Mouse (Mus musculus): Measurements from ENCODE around the gene Dbil5. TPM values are rescaled to one million over a fixed set of nuclear protein-coding genes. Genes with fewer than 3 reads are reported as not detected.

The Dbil5 gene
- polyA plus RNA-seq, 1 experiment from 2014 or later, result not detected

DNA sequence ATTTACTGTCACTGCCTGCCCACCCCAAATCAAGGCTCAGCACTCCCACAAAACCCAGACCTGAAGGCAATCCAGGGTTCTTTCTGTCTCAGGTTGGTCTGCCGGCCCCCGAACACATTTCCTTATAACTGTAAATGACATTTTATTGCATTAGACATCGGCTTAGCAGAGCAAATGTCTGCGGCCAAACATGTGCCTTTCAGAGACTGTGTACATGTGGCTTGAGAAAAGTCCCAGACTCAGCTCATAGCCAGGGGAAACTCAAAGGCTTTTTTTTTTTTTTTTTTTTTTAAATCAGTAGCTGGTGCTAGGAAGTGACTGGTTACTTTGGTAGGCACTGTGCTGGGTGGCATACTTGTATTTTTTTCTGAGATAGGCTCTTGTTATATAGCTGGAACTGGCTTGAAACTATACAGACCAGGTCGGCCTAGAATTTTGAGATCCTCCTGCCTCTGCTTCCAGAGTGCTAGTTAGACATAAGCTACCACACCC is 1.3 kb upstream of the Dbil5 start:
- no peak overlapping the region for H3K4me3 ChIP-seq (ENCODE audit: low read depth, low read length)
- WGBS, result 95% methylated on average over 5 of the region's 5 CpGs
- H3K36me3 ChIP-seq (ENCODE audit: control insufficient read depth, insufficient read depth, low read length), result peaks cover 15% of the 10 kb centered on the region
- no peaks in the 10 kb centered on the region for H3K9me3 ChIP-seq (ENCODE audit: control insufficient read depth, low read length)
- no peak overlapping the region for H3K9ac ChIP-seq (replicated peaks; ENCODE audit: low read depth, low read length)
- H3K4me1 ChIP-seq (ENCODE audit: control insufficient read depth, insufficient read depth, low read length), result peaks cover 8% of the 10 kb centered on the region; the same call in 1 of the 2 replicates
- no peak overlapping the region for H3K27ac ChIP-seq (ENCODE audit: low read depth, low read length)
- H3K4me2 ChIP-seq (ENCODE audit: low read depth, low read length), result peak overlapping the region; percentile 85; the same call in 1 of the 2 replicates
- no peaks in the 10 kb centered on the region for H3K27me3 ChIP-seq (ENCODE audit: control insufficient read depth, insufficient read depth, low read length)
- no peak for ATAC-seq (ENCODE audit: low read depth)

DNA sequence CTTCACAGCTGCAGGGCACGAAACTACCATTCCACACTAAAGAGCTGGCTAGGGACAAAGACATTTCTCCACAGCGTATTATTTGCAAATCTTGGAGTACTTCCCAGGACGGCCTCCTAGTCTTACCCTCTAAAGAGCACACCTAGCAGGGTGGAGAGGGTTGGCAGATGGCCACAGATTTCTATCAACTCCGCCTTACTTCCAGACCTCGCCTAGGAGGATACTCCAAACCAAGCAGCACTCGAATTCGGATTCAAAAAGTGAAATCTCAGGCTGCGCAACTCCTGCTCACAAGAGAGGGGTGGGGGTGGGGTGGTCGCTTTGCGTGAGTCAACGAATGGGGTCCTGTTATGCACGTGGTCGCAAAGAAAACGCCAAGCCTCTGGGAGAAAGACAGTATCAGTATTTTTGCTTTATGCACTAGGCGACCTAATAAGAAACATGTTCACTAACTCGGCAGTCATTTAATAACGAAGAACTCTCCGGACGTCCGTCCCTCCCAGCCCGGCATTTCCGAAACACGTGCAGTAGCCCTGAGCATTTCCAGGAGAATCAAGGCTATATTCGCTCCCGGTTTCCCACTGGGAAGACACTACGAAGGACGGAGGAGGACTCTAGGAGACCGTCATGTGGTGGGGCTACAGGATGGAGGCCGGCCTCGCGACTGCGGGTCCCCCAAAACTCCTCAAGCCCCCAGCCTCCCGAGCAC is 573 bp upstream of the Dbil5 start:
- peak overlapping the region; percentile 82 for H3K9ac ChIP-seq (replicated peaks; ENCODE audit: low read depth, low read length)
- H3K27ac ChIP-seq (ENCODE audit: low read depth, low read length), result peak overlapping the region; percentile 92
- peaks cover 8% of the 10 kb centered on the region; the same call in 1 of the 2 replicates for H3K4me1 ChIP-seq (ENCODE audit: control insufficient read depth, insufficient read depth, low read length)
- no peaks in the 10 kb centered on the region for H3K9me3 ChIP-seq (ENCODE audit: control insufficient read depth, low read length)
- ATAC-seq (ENCODE audit: low read depth), result peak; percentile 62
- H3K4me3 ChIP-seq (ENCODE audit: low read depth, low read length), result peak overlapping the region; percentile 80
- WGBS, result 3% methylated on average over 33 of the region's 33 CpGs
- H3K27me3 ChIP-seq (ENCODE audit: control insufficient read depth, insufficient read depth, low read length), result no peaks in the 10 kb centered on the region
- peak overlapping the region; percentile 85 for H3K4me2 ChIP-seq (ENCODE audit: low read depth, low read length)
- H3K36me3 ChIP-seq (ENCODE audit: control insufficient read depth, insufficient read depth, low read length), result peaks cover 23% of the 10 kb centered on the region

DNA sequence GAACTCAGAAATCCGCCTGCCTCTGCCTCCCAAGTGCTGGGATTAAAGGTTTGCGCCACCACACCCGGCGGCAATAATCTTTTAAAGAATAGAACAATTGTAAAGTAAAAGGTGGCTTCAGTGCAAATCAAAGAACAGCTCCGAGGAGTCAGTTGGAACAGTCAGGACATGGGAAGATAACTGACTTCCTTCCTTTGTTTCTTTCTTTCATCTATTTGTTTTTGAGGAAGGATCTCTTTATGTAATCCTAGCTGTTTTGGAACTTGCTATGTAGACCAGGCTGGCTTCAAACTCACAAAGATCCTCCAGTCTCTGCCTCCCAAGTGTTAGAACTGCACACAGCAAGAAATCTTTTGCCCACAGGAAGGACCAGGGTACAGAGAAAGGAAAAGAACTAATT is 7.2 kb downstream of the Dbil5 start:
- Histone ChIP-seq H3K9ac (replicated peaks; ENCODE audit: low read depth, low read length) (no peak overlapping the region), H3K36me3 (ENCODE audit: control insufficient read depth, insufficient read depth, low read length) (peaks cover 32% of the 10 kb centered on the region; the same call in 1 of the 2 replicates), H3K27me3 (ENCODE audit: control insufficient read depth, insufficient read depth, low read length) (no peaks in the 10 kb centered on the region), H3K9me3 (ENCODE audit: control insufficient read depth, low read length) (no peaks in the 10 kb centered on the region), H3K4me3 (ENCODE audit: low read depth, low read length) (no peak overlapping the region), H3K4me2 (ENCODE audit: low read depth, low read length) (no peak overlapping the region), H3K4me1 (ENCODE audit: control insufficient read depth, insufficient read depth, low read length) (no peaks in the 10 kb centered on the region), H3K27ac (ENCODE audit: low read depth, low read length) (no peak overlapping the region)
- WGBS, result 95% methylated on average over 5 of the region's 5 CpGs
- ATAC-seq (ENCODE audit: low read depth), result no peak

DNA sequence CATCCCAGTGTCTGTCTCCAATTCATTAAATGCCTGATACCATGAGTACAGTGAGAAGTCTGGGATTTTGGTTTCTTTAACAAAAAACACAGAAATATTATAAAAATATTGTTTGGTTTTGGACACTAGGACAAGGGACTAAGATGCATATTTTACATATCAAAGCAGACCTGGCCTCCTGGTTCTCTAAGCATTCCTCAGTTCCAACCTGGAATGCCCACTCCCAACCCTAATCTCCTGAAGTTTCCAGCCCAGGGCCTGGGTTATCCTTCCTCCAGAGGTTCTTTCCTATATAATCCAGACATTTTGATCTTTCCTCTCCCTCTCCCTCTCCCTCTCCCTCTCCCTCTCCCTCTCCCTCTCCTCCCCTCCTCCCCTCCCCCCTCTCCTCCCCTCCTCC is 7.6 kb downstream of the Dbil5 start:
- Histone ChIP-seq H3K36me3 (ENCODE audit: control insufficient read depth, insufficient read depth, low read length) (peaks cover 32% of the 10 kb centered on the region; the same call in 1 of the 2 replicates), H3K4me1 (ENCODE audit: control insufficient read depth, insufficient read depth, low read length) (no peaks in the 10 kb centered on the region), H3K4me3 (ENCODE audit: low read depth, low read length) (no peak overlapping the region), H3K27ac (ENCODE audit: low read depth, low read length) (no peak overlapping the region), H3K9me3 (ENCODE audit: control insufficient read depth, low read length) (no peaks in the 10 kb centered on the region), H3K9ac (replicated peaks; ENCODE audit: low read depth, low read length) (no peak overlapping the region), H3K4me2 (ENCODE audit: low read depth, low read length) (no peak overlapping the region), H3K27me3 (ENCODE audit: control insufficient read depth, insufficient read depth, low read length) (no peaks in the 10 kb centered on the region)
- ATAC-seq (ENCODE audit: low read depth), result no peak

DNA sequence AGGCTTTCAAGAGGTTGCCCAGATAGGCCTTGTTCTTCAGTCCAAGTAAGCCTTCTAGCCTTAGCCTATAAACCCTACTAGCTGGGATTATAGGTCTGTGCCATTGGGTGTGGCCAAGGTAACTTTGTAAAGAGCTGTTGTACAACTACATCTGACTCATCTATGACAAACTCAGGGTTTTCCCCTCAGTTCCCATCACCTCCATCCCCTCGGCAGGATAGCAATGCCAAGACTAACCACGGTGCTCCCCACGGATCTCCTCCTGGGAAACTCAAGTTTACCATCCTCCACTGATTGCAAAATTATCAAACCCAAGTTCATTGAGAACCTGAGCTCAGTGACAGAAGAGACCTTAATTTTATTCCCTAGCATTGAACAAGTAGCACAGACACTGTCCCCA is 18.7 kb downstream of the Dbil5 start:
- Histone ChIP-seq H3K9me3 (ENCODE audit: control insufficient read depth, low read length) (no peaks in the 10 kb centered on the region), H3K4me1 (ENCODE audit: control insufficient read depth, insufficient read depth, low read length) (no peaks in the 10 kb centered on the region), H3K4me3 (ENCODE audit: low read depth, low read length) (no peak overlapping the region), H3K27ac (ENCODE audit: low read depth, low read length) (no peak overlapping the region), H3K4me2 (ENCODE audit: low read depth, low read length) (no peak overlapping the region), H3K9ac (replicated peaks; ENCODE audit: low read depth, low read length) (no peak overlapping the region), H3K36me3 (ENCODE audit: control insufficient read depth, insufficient read depth, low read length) (peaks cover 49% of the 10 kb centered on the region), H3K27me3 (ENCODE audit: control insufficient read depth, insufficient read depth, low read length) (no peaks in the 10 kb centered on the region)
- 95% methylated on average over 3 of the region's 3 CpGs for WGBS
- ATAC-seq (ENCODE audit: low read depth), result no peak

DNA sequence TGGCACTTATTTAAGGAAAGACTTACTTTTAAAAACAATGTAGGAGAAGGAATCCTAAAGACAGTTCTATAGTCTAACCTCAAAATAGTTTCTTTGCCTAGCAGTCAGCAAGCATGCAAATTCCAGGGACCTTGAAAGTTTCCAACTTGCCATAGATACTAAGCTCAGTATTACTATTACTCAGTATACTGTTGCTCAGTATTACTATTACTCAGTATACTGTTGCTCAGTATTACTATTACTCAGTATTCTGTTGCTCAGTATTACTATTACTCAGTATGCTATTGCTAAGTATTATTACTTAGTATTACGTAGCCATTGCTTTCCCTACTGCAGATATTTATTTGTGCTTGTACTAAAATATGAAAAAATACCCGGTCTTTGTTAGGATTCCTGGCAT is 22.3 kb downstream of the Dbil5 start:
- Histone ChIP-seq H3K4me1 (ENCODE audit: control insufficient read depth, insufficient read depth, low read length) (peaks cover 10% of the 10 kb centered on the region), H3K27me3 (ENCODE audit: control insufficient read depth, insufficient read depth, low read length) (no peaks in the 10 kb centered on the region), H3K36me3 (ENCODE audit: control insufficient read depth, insufficient read depth, low read length) (peaks cover 24% of the 10 kb centered on the region), H3K9ac (replicated peaks; ENCODE audit: low read depth, low read length) (no peak overlapping the region), H3K9me3 (ENCODE audit: control insufficient read depth, low read length) (no peaks in the 10 kb centered on the region), H3K27ac (ENCODE audit: low read depth, low read length) (no peak overlapping the region), H3K4me3 (ENCODE audit: low read depth, low read length) (no peak overlapping the region), H3K4me2 (ENCODE audit: low read depth, low read length) (no peak overlapping the region)
- ATAC-seq (ENCODE audit: low read depth), result no peak
- 98% methylated on average over 2 of the region's 2 CpGs for WGBS

DNA sequence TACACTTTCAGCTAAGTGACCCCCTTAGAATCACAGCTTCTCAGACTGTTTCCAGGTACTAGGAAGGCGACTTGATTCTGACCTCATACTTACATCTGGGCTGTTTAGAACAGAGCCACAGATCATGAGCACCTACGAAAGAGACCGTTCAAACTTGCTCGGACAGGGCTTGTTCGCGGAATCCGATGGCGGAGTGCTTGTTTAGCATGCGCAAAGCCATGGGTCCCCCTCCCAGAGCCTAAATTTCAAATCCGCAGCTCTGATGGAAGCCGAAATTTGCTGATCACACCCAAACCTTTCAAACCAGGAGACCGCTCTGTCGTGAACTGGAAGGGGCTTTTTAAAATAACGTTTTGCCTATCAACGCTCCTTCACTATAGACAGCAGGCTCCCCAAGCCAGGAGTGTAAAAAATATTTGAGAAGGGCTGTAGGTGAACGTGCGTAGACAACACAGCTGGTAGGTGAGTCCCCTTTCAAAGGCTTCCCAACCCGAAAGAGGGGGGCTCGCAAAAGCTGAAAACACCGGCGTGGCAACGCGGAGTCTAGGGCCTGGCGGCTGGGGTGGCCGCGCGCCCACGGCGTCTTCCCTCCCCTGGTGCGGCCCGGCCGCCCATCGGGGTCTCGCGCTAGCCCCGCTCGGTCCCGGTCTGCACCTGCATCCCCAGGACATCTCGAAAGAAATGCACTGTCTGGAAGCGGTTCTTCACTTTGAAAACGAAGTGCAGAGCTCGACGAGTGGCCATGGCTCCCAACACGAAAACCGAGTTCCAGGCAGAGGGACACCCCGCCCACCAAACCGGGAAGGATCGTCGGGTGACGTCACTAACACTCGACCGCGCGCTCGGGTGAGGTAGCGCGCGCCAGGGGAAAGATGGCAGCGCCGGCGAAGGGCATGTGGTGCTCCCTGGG is 25.7 kb downstream of the Dbil5 start, which contains the start of the genes Mrm3 and Glod4:
Mrm3 (plus strand) TSS at position 815 of the 910 bp plus-strand sequence.
Glod4 (minus strand) TSS at position 825 of the 910 bp plus-strand sequence.
- WGBS, result under 1% methylated on average over 61 of the region's 61 CpGs
- peak within 1 kb of the TSS; percentile 81 for H3K9ac ChIP-seq (replicated peaks; ENCODE audit: low read depth, low read length)
- ATAC-seq (ENCODE audit: low read depth), result peak; percentile 87
- H3K4me2 ChIP-seq (ENCODE audit: low read depth, low read length), result peak within 1 kb of the TSS; percentile 65
- peak within 1 kb of the TSS; percentile 88 for H3K4me3 ChIP-seq (ENCODE audit: low read depth, low read length)
- H3K9me3 ChIP-seq (ENCODE audit: control insufficient read depth, low read length), result no peaks in the 10 kb centered on the region
- H3K36me3 ChIP-seq (ENCODE audit: control insufficient read depth, insufficient read depth, low read length), result peaks cover 15% of the 10 kb centered on the region
- H3K27ac ChIP-seq (ENCODE audit: low read depth, low read length), result peak within 1 kb of the TSS; percentile 72
- H3K27me3 ChIP-seq (ENCODE audit: control insufficient read depth, insufficient read depth, low read length), result no peaks in the 10 kb centered on the region
- H3K4me1 ChIP-seq (ENCODE audit: control insufficient read depth, insufficient read depth, low read length), result peaks cover 10% of the 10 kb centered on the region

DNA sequence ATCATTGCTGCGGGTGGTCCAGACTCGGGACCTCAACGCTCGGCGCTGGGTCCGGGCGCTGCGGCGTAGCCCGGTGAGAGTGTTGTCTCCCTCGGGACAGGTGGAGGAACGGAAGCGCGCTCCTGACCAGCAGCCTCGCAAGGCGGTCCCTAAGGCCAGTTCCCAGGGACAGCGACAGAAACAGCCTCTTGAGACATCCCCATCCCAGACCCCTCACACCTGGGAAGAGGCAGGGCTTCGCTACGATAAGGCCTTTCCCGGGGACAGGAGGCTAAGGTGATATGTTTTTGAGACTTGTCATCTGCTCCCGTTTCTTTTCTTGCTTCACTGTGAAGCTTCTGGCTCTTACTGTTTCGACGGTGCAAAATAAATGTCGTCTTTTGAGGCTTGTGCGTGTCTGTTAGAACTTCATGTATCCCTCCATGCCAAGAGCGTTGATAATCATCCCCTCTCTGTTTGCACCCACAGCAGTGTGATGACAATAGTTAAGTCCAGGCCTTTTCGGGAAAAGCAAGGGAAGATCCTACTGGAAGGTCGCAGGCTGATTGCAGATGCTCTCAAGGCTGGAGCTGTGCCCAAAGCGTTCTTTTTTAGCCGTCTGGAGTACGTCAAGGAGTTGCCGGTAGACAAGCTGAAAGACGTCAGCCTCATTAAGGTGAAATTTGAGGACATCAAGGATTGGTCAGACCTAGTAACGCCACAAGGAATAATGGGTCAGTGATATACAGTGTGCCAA is 26.6 kb downstream of the Dbil5 start:
- no peak; the same call in 1 of the 2 replicates for ATAC-seq (ENCODE audit: low read depth)
- Histone ChIP-seq H3K36me3 (ENCODE audit: control insufficient read depth, insufficient read depth, low read length) (peaks cover 16% of the 10 kb centered on the region), H3K4me2 (ENCODE audit: low read depth, low read length) (peak overlapping the region; percentile 65), H3K9me3 (ENCODE audit: control insufficient read depth, low read length) (no peaks in the 10 kb centered on the region), H3K27me3 (ENCODE audit: control insufficient read depth, insufficient read depth, low read length) (no peaks in the 10 kb centered on the region), H3K4me3 (ENCODE audit: low read depth, low read length) (peak overlapping the region; percentile 88), H3K4me1 (ENCODE audit: control insufficient read depth, insufficient read depth, low read length) (peaks cover 10% of the 10 kb centered on the region), H3K9ac (replicated peaks; ENCODE audit: low read depth, low read length) (peak overlapping the region; percentile 81), H3K27ac (ENCODE audit: low read depth, low read length) (peak overlapping the region; percentile 72)
- 3% methylated on average over 34 of the region's 34 CpGs for WGBS
